Mouse (Mus musculus): ENCODE measurements around the gene Prss47. TPM values are rescaled to one million over a fixed set of nuclear protein-coding genes. Genes with fewer than 3 reads are reported as not detected.

Prss47 gene
- polyA plus RNA-seq, 1 experiment, result 0.30 TPM

GRCm38 (mm10) chr13:65006760-65007159, 45.8 kb downstream of the Prss47 start:
- Histone ChIP-seq H3K27me3 (replicated peaks) (no peaks in the 10 kb centered on the region), H3K4me1 (peaks cover 7% of the 10 kb centered on the region; the same call in 1 of the 2 replicates), H3K36me3 (replicated peaks; ENCODE audit: low read length) (no peaks in the 10 kb centered on the region), H3K9me3 (no peaks in the 10 kb centered on the region), H3K4me3 (replicated peaks) (no peak overlapping the region)
- TF ChIP-seq FLI1 (IDR thresholded peaks at IDR 0.05; ENCODE audit: low read length) (no peak), GATA1 (IDR thresholded peaks at IDR 0.05; ENCODE audit: borderline replicate concordance, low read length) (no peak)

- TF ChIP-seq GATA1 (IDR thresholded peaks at IDR 0.05; ENCODE audit: borderline replicate concordance, low read length) (no peak), FLI1 (IDR thresholded peaks at IDR 0.05; ENCODE audit: low read length) (no peak)
- Histone ChIP-seq H3K36me3 (replicated peaks; ENCODE audit: low read length) (no peaks in the 10 kb centered on the region), H3K4me3 (replicated peaks) (no peak overlapping the region), H3K4me1 (peaks cover 7% of the 10 kb centered on the region; the same call in 1 of the 2 replicates), H3K27me3 (replicated peaks) (no peaks in the 10 kb centered on the region), H3K9me3 (peaks cover under 1% of the 10 kb centered on the region; the same call in 1 of the 2 replicates)
Measured at GRCm38 (mm10) chr13:65005414-65005813, 47.1 kb downstream of the Prss47 start.

Other genes with a start within 250 kb of the Prss47 start
- not detected in 2 replicates for gene Cntnap3, start 148.8 kb downstream of the Prss47 start, polyA plus RNA-seq (2012; ENCODE audit: insufficient read depth, low replicate concordance)
- not detected in 2 replicates for gene Spata31, start 135.4 kb downstream of the Prss47 start, polyA plus RNA-seq (2012; ENCODE audit: insufficient read depth, low replicate concordance)
- not detected in 2 replicates for gene Spata31d1c, start 19.7 kb downstream of the Prss47 start, polyA plus RNA-seq (2012; ENCODE audit: insufficient read depth, low replicate concordance)
- 3.2 TPM in 1 of 2 replicates, not detected in the other for gene Mfsd14b, start 60.2 kb upstream of the Prss47 start, polyA plus RNA-seq (2012; ENCODE audit: insufficient read depth, low replicate concordance)
- 0.03 TPM in 1 of 2 replicates, not detected in the other for gene Olfr465-ps1, start 85.3 kb upstream of the Prss47 start, polyA plus RNA-seq (2012; ENCODE audit: insufficient read depth, low replicate concordance)
- not detected in 2 replicates for gene Olfr466, start 97.5 kb upstream of the Prss47 start, polyA plus RNA-seq (2012; ENCODE audit: insufficient read depth, low replicate concordance)
- not detected in 2 replicates for gene Nlrp4f, start 153.2 kb upstream of the Prss47 start, polyA plus RNA-seq (2012; ENCODE audit: insufficient read depth, low replicate concordance)
- gene Gm10775, start 206.8 kb upstream of the Prss47 start, polyA plus RNA-seq (2012; ENCODE audit: insufficient read depth, low replicate concordance), result 0.22 TPM in 1 of 2 replicates, not detected in the other
- 1.6 and 6.1 TPM in 2 replicates for gene Zfp369, start 226.1 kb upstream of the Prss47 start, polyA plus RNA-seq (2012; ENCODE audit: insufficient read depth, low replicate concordance)

Data from megakaryocyte, embryonic 14.5 days (primary cell).